Mouse (Mus musculus) myocyte (in vitro differentiated cells): ENCODE results near the gene Gm10282. TPM values are rescaled to one million over a fixed set of nuclear protein-coding genes. Genes with fewer than 3 reads are reported as not detected.

Experiments
- H3K27me3 ChIP-seq: one replicate; pipeline ENCODE4 v1.6.1; 2011; ENCODE audit not compliant: control insufficient read depth, insufficient read depth, insufficient read length
- H3K36me3 ChIP-seq: one replicate; pipeline ENCODE4 v1.6.1; 2011; ENCODE audit not compliant: control insufficient read depth, insufficient read depth
- H3K4me2 ChIP-seq: one replicate; pipeline ENCODE4 v1.6.1; 2011; ENCODE audit warnings: low read depth, control low read depth
- H3K4me3 ChIP-seq: one replicate; pipeline ENCODE4 v1.5.1; 2011; ENCODE audit warnings: mild to moderate bottlenecking, control low read depth, moderate library complexity
- H3K79me2 ChIP-seq: one replicate; pipeline ENCODE4 v1.6.1; 2011; ENCODE audit not compliant: control insufficient read depth, insufficient read depth
- H3ac ChIP-seq: one replicate; pipeline ENCODE4 v1.6.1; 2011; ENCODE audit not compliant: control insufficient read depth, insufficient read length
- CEBPB ChIP-seq: IDR thresholded peaks from 2 replicates; pipeline ENCODE4 v1.6.1; 2011; ENCODE audit warnings: mild to moderate bottlenecking, moderate library complexity; ENCODE audit not compliant: poor library complexity, insufficient read depth, severe bottlenecking
- E2F4 ChIP-seq: IDR thresholded peaks from one replicate; pipeline ENCODE4 v1.6.1; 2011; ENCODE audit warnings: mild to moderate bottlenecking, control low read depth, moderate library complexity; ENCODE audit not compliant: insufficient read depth
- MAX ChIP-seq: IDR thresholded peaks from one replicate; pipeline ENCODE4 v1.6.1; 2011; ENCODE audit warnings: low read depth, mild to moderate bottlenecking, control low read depth
- MYOD1 ChIP-seq, 3 experiments: IDR thresholded peaks; one replicate each; pipeline ENCODE4 v1.6.1; 2011; ENCODE audit warnings: control low read depth in 2 of 3, low read depth in 2 of 3, mild to moderate bottlenecking in 2 of 3, moderate library complexity in 1 of 3; ENCODE audit not compliant: insufficient read length in 2 of 3, control insufficient read depth in 1 of 3
- MYOG ChIP-seq, 3 experiments: IDR thresholded peaks; one replicate each; pipeline ENCODE4 v1.6.1; 2011; ENCODE audit warnings: control low read depth in 2 of 3, low read depth in 2 of 3, mild to moderate bottlenecking in 2 of 3; ENCODE audit not compliant: insufficient read length in 2 of 3, control insufficient read depth in 1 of 3, insufficient read depth in 1 of 3
- POLR2A ChIP-seq: IDR thresholded peaks from one replicate; pipeline ENCODE4 v1.6.1; 2011; ENCODE audit warnings: low read depth, mild to moderate bottlenecking, control low read depth, moderate library complexity; ENCODE audit not compliant: insufficient read length
- POLR2AphosphoS2 ChIP-seq: IDR thresholded peaks from one replicate; pipeline ENCODE4 v1.6.1; 2011; ENCODE audit warnings: low read depth, control low read depth; ENCODE audit not compliant: insufficient read length
- REST ChIP-seq: IDR thresholded peaks from one replicate; pipeline ENCODE4 v1.6.1; 2011; ENCODE audit warnings: mild to moderate bottlenecking, control low read depth, moderate library complexity; ENCODE audit not compliant: insufficient read depth, insufficient read length
- SRF ChIP-seq: IDR thresholded peaks from one replicate; pipeline ENCODE4 v1.6.1; 2011; ENCODE audit warnings: low read depth; ENCODE audit not compliant: control insufficient read depth, insufficient read length
- TCF12 ChIP-seq: IDR thresholded peaks from one replicate; pipeline ENCODE4 v1.6.1; 2011; ENCODE audit warnings: mild to moderate bottlenecking, control low read depth; ENCODE audit not compliant: poor library complexity, insufficient read depth, severe bottlenecking
- TCF3 ChIP-seq: IDR thresholded peaks from one replicate; pipeline ENCODE4 v1.6.1; 2011; ENCODE audit warnings: low read depth, control low read depth; ENCODE audit not compliant: insufficient read length
- USF1 ChIP-seq: IDR thresholded peaks from one replicate; pipeline ENCODE4 v1.6.1; 2011; ENCODE audit warnings: low read depth, mild to moderate bottlenecking, control low read depth, moderate library complexity
- polyA plus RNA-seq: library from polyadenylated mRNA; unstranded; fragments of >200 nt; fragmentation: generic; extraction: Trizol; gene quantifications from one replicate; pipeline ENCODE4 v1.2.1, GENCODE M21; 2012; ENCODE audit warnings: missing spikeins

Gene Gm10282
- 63.4 TPM for polyA plus RNA-seq

- Histone ChIP-seq H3K4me2 (no peak within 1 kb of the TSS), H3ac (no peak within 1 kb of the TSS), H3K79me2 (no peaks in the 10 kb centered on the region), H3K4me3 (no peak within 1 kb of the TSS), H3K27me3 (no peaks in the 10 kb centered on the region), H3K36me3 (no peaks in the 10 kb centered on the region)
- TF ChIP-seq E2F4 (no peak), MYOG (IDR thresholded peaks at IDR 0.05; ENCODE audit: control insufficient read depth in 1 of 3, insufficient read depth in 1 of 3, insufficient read length in 2 of 3, low read depth in 2 of 3) (no peak), MYOD1 (IDR thresholded peaks at IDR 0.05; ENCODE audit: control insufficient read depth in 1 of 3, insufficient read length in 2 of 3, low read depth in 2 of 3) (no peak), REST (no peak), SRF (no peak), USF1 (no peak), MAX (no peak), CEBPB (no peak), POLR2A (no peak), POLR2AphosphoS2 (no peak), TCF3 (no peak), TCF12 (no peak)
Observed at GRCm38 (mm10) chr8:72305210-72305905, at the start of gene Gm10282. Gene Gm10282 (minus strand): TSS chr8:72305260.

- no peak overlapping the region for H3ac ChIP-seq
- H3K4me2 ChIP-seq: no peak overlapping the region
- H3K4me3 ChIP-seq: no peak overlapping the region
- H3K36me3 ChIP-seq: no peaks in the 10 kb centered on the region
- no peaks in the 10 kb centered on the region for H3K79me2 ChIP-seq
- TF ChIP-seq REST (no peak), SRF (no peak), MAX (no peak), MYOG (IDR thresholded peaks at IDR 0.05; ENCODE audit: control insufficient read depth in 1 of 3, insufficient read depth in 1 of 3, insufficient read length in 2 of 3, low read depth in 2 of 3) (no peak), TCF12 (no peak), TCF3 (no peak), USF1 (no peak), MYOD1 (IDR thresholded peaks at IDR 0.05; ENCODE audit: control insufficient read depth in 1 of 3, insufficient read length in 2 of 3, low read depth in 2 of 3) (no peak), CEBPB (no peak), POLR2AphosphoS2 (no peak), E2F4 (no peak), POLR2A (no peak)
- no peaks in the 10 kb centered on the region for H3K27me3 ChIP-seq
Observed at GRCm38 (mm10) chr8:72354272-72354671, 49.2 kb upstream of the Gm10282 start.

GRCm38 (mm10) chr8:72353700-72354045, 48.6 kb upstream of the Gm10282 start:
- Histone ChIP-seq H3ac (no peak overlapping the region), H3K4me2 (no peak overlapping the region), H3K36me3 (no peaks in the 10 kb centered on the region), H3K79me2 (no peaks in the 10 kb centered on the region), H3K27me3 (no peaks in the 10 kb centered on the region), H3K4me3 (no peak overlapping the region)
- TF ChIP-seq USF1 (no peak), MAX (no peak), POLR2AphosphoS2 (no peak), REST (no peak), MYOD1 (IDR thresholded peaks at IDR 0.05; ENCODE audit: control insufficient read depth in 1 of 3, insufficient read length in 2 of 3, low read depth in 2 of 3) (no peak), TCF3 (no peak), TCF12 (no peak), SRF (no peak), E2F4 (no peak), CEBPB (no peak), POLR2A (no peak), MYOG (IDR thresholded peaks at IDR 0.05; ENCODE audit: control insufficient read depth in 1 of 3, insufficient read depth in 1 of 3, insufficient read length in 2 of 3, low read depth in 2 of 3) (no peak)

GRCm38 (mm10) chr8:72352951-72353699, 48.1 kb upstream of the Gm10282 start:
- TF ChIP-seq POLR2A: no peak
- no peak for TF ChIP-seq MAX
- TF ChIP-seq REST: no peak
- no peak for TF ChIP-seq E2F4
- no peak for TF ChIP-seq SRF
- no peak for TF ChIP-seq POLR2AphosphoS2
- no peak for TF ChIP-seq MYOD1 (IDR thresholded peaks at IDR 0.05; ENCODE audit: control insufficient read depth in 1 of 3, insufficient read length in 2 of 3, low read depth in 2 of 3)
- TF ChIP-seq USF1: no peak
- no peak for TF ChIP-seq TCF12
- TF ChIP-seq MYOG (IDR thresholded peaks at IDR 0.05; ENCODE audit: control insufficient read depth in 1 of 3, insufficient read depth in 1 of 3, insufficient read length in 2 of 3, low read depth in 2 of 3): no peak
- TF ChIP-seq CEBPB: no peak
- TF ChIP-seq TCF3: no peak
- H3K4me2 ChIP-seq: no peak overlapping the region
- H3K79me2 ChIP-seq: no peaks in the 10 kb centered on the region
- no peaks in the 10 kb centered on the region for H3K36me3 ChIP-seq
- no peak overlapping the region for H3ac ChIP-seq
- H3K27me3 ChIP-seq: no peaks in the 10 kb centered on the region
- no peak overlapping the region for H3K4me3 ChIP-seq
